Mouse (Mus musculus) heart, adult 2 months (tissue): ENCODE data around the gene Elmsan1. TPM values are rescaled to one million over a fixed set of nuclear protein-coding genes. Genes with fewer than 3 reads are reported as not detected.

Experiments used
- DNase-seq, 2 experiments: peaks; one replicate each; pipeline ENCODE4 v3.0.0; 2021
- H3K27ac ChIP-seq: fragments of 200-600 bp; 2 replicates; pipeline ENCODE4 v1.8.1; 2022
- H3K27me3 ChIP-seq: fragments of 200-500 bp; 2 replicates; pipeline ENCODE4 v1.6.1; 2012; ENCODE audit warnings: mild to moderate bottlenecking, low read length, inconsistent platforms, mixed read lengths; ENCODE audit not compliant: control insufficient read depth, insufficient read depth
- H3K36me3 ChIP-seq: fragments of 200-500 bp; 2 replicates; pipeline ENCODE4 v1.6.1; 2012; ENCODE audit warnings: low read length, inconsistent platforms; ENCODE audit not compliant: control insufficient read depth, insufficient read depth
- H3K4me1 ChIP-seq: fragments of 200-500 bp; 2 replicates; pipeline ENCODE4 v1.6.1; 2011; ENCODE audit warnings: low read length; ENCODE audit not compliant: control insufficient read depth, insufficient read depth
- H3K4me3 ChIP-seq: fragments of 200-600 bp; 2 replicates; pipeline ENCODE4 v1.8.1; 2022
- H3K79me2 ChIP-seq: fragments of 200-500 bp; replicated peaks from 2 replicates; pipeline ENCODE4 v1.6.1; 2012; ENCODE audit warnings: mild to moderate bottlenecking, inconsistent platforms, low read length, moderate library complexity, mixed read lengths; ENCODE audit not compliant: control insufficient read depth, insufficient read depth
- H3K9ac ChIP-seq: fragments of 200-500 bp; 2 replicates; pipeline ENCODE4 v1.6.1; 2012; ENCODE audit warnings: low read depth, mild to moderate bottlenecking, control low read depth, inconsistent platforms, low read length, mixed read lengths
- CTCF ChIP-seq: fragments of 200-600 bp; IDR thresholded peaks from 2 replicates; pipeline ENCODE4 v1.8.1; 2022; ENCODE audit warnings: antibody characterized with exemption, mild to moderate bottlenecking, moderate library complexity
- EP300 ChIP-seq: fragments of 200-500 bp; IDR thresholded peaks from 2 replicates; pipeline ENCODE4 v1.6.1; 2011; ENCODE audit warnings: low read depth, low read length, control low read depth; ENCODE audit not compliant: insufficient read depth
- POLR2A ChIP-seq: fragments of 200-500 bp; IDR thresholded peaks from 2 replicates; pipeline ENCODE4 v1.6.1; 2011; ENCODE audit warnings: mild to moderate bottlenecking, low read depth, low read length, control low read depth; ENCODE audit not compliant: insufficient read depth
- WGBS: fragments of 180-500 bp; shearing (Covaris S2); methylation state at CpG from one replicate; pipeline ENCODE4 v1.1.7; 2018; 5-methylcytosine and 5-hydroxymethylcytosine counted together
- intact Hi-C: fragments of 180-260 bp; cut with DNase I; formaldehyde crosslinking; loops from one replicate; pipeline ENCODE4 v1.15.1; 2025
- polyA plus RNA-seq: library from polyadenylated mRNA; depleted of rRNA; stranded (reverse); fragments of >200 nt; gene quantifications from 2 replicates; pipeline ENCODE4 v1.2.3, GENCODE M21; 2012; rRNA removed
- total RNA-seq, 2 experiments: library from RNA; stranded (reverse); gene quantifications; 2 replicates each; pipeline ENCODE4 v1.2.3; 2021

Gene Elmsan1
- total and polyA plus RNA-seq, 3 experiments, result 8.1 to 14.7 (median 12.3) TPM

- no peak for DNase-seq
- H3K4me3 ChIP-seq, result no peak overlapping the region
- TF ChIP-seq POLR2A, result no peak
- H3K79me2 ChIP-seq, result no peaks in the 10 kb centered on the region
- WGBS, result 75% methylated on average over 1 of the region's 1 CpGs
- no peak overlapping the region for H3K27ac ChIP-seq
- no peaks in the 10 kb centered on the region for H3K27me3 ChIP-seq
- no peaks in the 10 kb centered on the region; the same call in 1 of the 2 replicates for H3K4me1 ChIP-seq
- H3K9ac ChIP-seq, result no peak overlapping the region
- no peaks in the 10 kb centered on the region for H3K36me3 ChIP-seq
- intact Hi-C loops, result no loop called here
These were observed 118.6 kb downstream of the Elmsan1 start for GRCm38 (mm10) chr12:84100071-84100470.

DNA sequence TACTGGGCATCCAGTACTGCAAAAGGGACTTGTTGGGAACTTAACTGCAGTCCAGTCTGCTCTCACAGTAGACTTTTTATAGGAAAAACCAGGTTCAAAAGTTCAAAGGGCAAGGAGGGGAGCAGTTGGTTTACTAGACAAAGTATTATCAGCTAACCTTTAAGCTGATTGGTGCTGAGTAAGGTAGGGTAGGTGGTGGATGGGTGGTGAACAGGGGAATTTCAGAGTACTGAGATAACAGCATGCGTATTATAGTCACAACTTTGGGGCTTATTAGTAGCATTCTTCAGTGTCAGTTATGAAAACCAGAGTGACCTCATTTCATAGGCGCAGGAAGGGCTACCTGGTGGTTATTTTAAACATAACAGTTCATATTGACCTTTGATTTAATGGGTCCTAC lies 119.1 kb downstream of the Elmsan1 start:
- DNase-seq, result no peak
- 99% methylated on average over 2 of the region's 2 CpGs for WGBS
- H3K36me3 ChIP-seq, result no peaks in the 10 kb centered on the region
- TF ChIP-seq POLR2A (no peak), EP300 (no peak), CTCF (no peak)
- H3K4me1 ChIP-seq, result no peaks in the 10 kb centered on the region; the same call in 1 of the 2 replicates
- no peak overlapping the region for H3K4me3 ChIP-seq
- no peak overlapping the region for H3K27ac ChIP-seq
- H3K79me2 ChIP-seq, result no peaks in the 10 kb centered on the region
- intact Hi-C loops, result no loop called here
- no peaks in the 10 kb centered on the region for H3K27me3 ChIP-seq
- no peak overlapping the region for H3K9ac ChIP-seq

Other genes starting within 250 kb of the Elmsan1 start
- not detected for gene Heatr4, start 234.0 kb downstream of the Elmsan1 start, total RNA-seq
- not detected in 2 replicates for gene Heatr4, start 234.0 kb downstream of the Elmsan1 start, polyA plus RNA-seq
- gene Acot2, start 231.0 kb downstream of the Elmsan1 start, total RNA-seq, result 100 to 1,000 TPM; 112 to 114 TPM
- 44.4 and 52.6 TPM in 2 replicates for gene Acot2, start 231.0 kb downstream of the Elmsan1 start, polyA plus RNA-seq
- gene Acot1, start 209.4 kb downstream of the Elmsan1 start, total RNA-seq, result 10 to 100 TPM; 53.0 to 54.4 TPM
- gene Acot1, start 209.4 kb downstream of the Elmsan1 start, polyA plus RNA-seq, result 8.1 and 22.9 TPM in 2 replicates
- 1 to 10 TPM in 1 of 2 experiments, under 1 TPM in 1; 0.91 to 1.3 TPM for gene Acot4, start 180.5 kb downstream of the Elmsan1 start, total RNA-seq
- 0.53 and 0.61 TPM in 2 replicates for gene Acot4, start 180.5 kb downstream of the Elmsan1 start, polyA plus RNA-seq
- not detected for gene Gm49366, start 179.9 kb downstream of the Elmsan1 start, total RNA-seq
- 2.0 TPM in 1 of 2 replicates, not detected in the other for gene Gm49366, start 179.9 kb downstream of the Elmsan1 start, polyA plus RNA-seq
- gene Acot3, start 166.7 kb downstream of the Elmsan1 start, total RNA-seq, result under 1 TPM; 0.84 TPM
- gene Acot3, start 166.7 kb downstream of the Elmsan1 start, polyA plus RNA-seq, result 0.32 and 0.57 TPM in 2 replicates
- gene Acot5, start 149.6 kb downstream of the Elmsan1 start, total RNA-seq, result not detected
- not detected in 2 replicates for gene Acot5, start 149.6 kb downstream of the Elmsan1 start, polyA plus RNA-seq
- gene Acot6, start 118.2 kb downstream of the Elmsan1 start, total RNA-seq, result 1 to 10 TPM; 2.2 TPM
- gene Acot6, start 118.2 kb downstream of the Elmsan1 start, polyA plus RNA-seq, result 1.5 and 2.6 TPM in 2 replicates
- gene Dnal1, start 104.5 kb downstream of the Elmsan1 start, total RNA-seq, result 1 to 10 TPM; 6.9 to 7.9 TPM
- 3.4 and 5.4 TPM in 2 replicates for gene Dnal1, start 104.5 kb downstream of the Elmsan1 start, polyA plus RNA-seq
- under 1 TPM; 0.10 to 0.20 TPM for gene Pnma1, start 70.4 kb downstream of the Elmsan1 start, total RNA-seq
- gene Pnma1, start 70.4 kb downstream of the Elmsan1 start, polyA plus RNA-seq, result 0.04 and 0.06 TPM in 2 replicates
- gene Ptgr2, start 66.4 kb upstream of the Elmsan1 start, total RNA-seq, result 100 to 1,000 TPM; 222 to 248 TPM
- 59.4 and 143 TPM in 2 replicates for gene Ptgr2, start 66.4 kb upstream of the Elmsan1 start, polyA plus RNA-seq
- gene Zfp410, start 98.0 kb upstream of the Elmsan1 start, total RNA-seq, result 10 to 100 TPM; 18.8 to 20.9 TPM
- 18.4 and 30.3 TPM in 2 replicates for gene Zfp410, start 98.0 kb upstream of the Elmsan1 start, polyA plus RNA-seq
- gene Coq6, start 142.8 kb upstream of the Elmsan1 start, total RNA-seq, result 100 to 1,000 TPM in 1 of 2 experiments, 10 to 100 TPM in 1; 91.8 to 102 TPM
- 104 and 119 TPM in 2 replicates for gene Coq6, start 142.8 kb upstream of the Elmsan1 start, polyA plus RNA-seq
- gene Fam161b, start 143.0 kb upstream of the Elmsan1 start, total RNA-seq, result 10 to 100 TPM in 1 of 2 experiments, 1 to 10 TPM in 1; 9.8 to 13.2 TPM
- 4.1 and 6.8 TPM in 2 replicates for gene Fam161b, start 143.0 kb upstream of the Elmsan1 start, polyA plus RNA-seq
- 10 to 100 TPM; 64.9 to 68.9 TPM for gene Entpd5, start 190.1 kb upstream of the Elmsan1 start, total RNA-seq
- gene Entpd5, start 190.1 kb upstream of the Elmsan1 start, polyA plus RNA-seq, result 38.6 and 88.3 TPM in 2 replicates
- 1 to 10 TPM; 1.7 to 2.0 TPM for gene Bbof1, start 190.2 kb upstream of the Elmsan1 start, total RNA-seq
- gene Bbof1, start 190.2 kb upstream of the Elmsan1 start, polyA plus RNA-seq, result 0.31 and 0.59 TPM in 2 replicates
- gene Rnf113a2, start 198.3 kb upstream of the Elmsan1 start, total RNA-seq, result 10 to 100 TPM in 1 of 2 experiments, 1 to 10 TPM in 1; 8.4 to 11.7 TPM
- gene Rnf113a2, start 198.3 kb upstream of the Elmsan1 start, polyA plus RNA-seq, result 3.7 and 6.6 TPM in 2 replicates
- 100 to 1,000 TPM; 189 to 236 TPM for gene Aldh6a1, start 232.1 kb upstream of the Elmsan1 start, total RNA-seq
- gene Aldh6a1, start 232.1 kb upstream of the Elmsan1 start, polyA plus RNA-seq, result 83.5 and 173 TPM in 2 replicates
- 10 to 100 TPM in 1 of 2 experiments, 1 to 10 TPM in 1; 7.8 to 12.4 TPM for gene Lin52, start 232.5 kb upstream of the Elmsan1 start, total RNA-seq
- gene Lin52, start 232.5 kb upstream of the Elmsan1 start, polyA plus RNA-seq, result 16.5 and 30.6 TPM in 2 replicates